Mouse (Mus musculus) heart, embryonic 14.5 days (tissue): ENCODE results near the gene Abhd8. TPM values are rescaled to one million over a fixed set of nuclear protein-coding genes. Genes with fewer than 3 reads are reported as not detected.
A peak's percentile ranks its signal among the peaks of the same experiment; 100 is the strongest.

Source experiments
- ATAC-seq: fragments of 200-750 bp; cut with Nextera tagmentation; 2 replicates; pipeline ENCODE4 v1.8.0; 2017; ENCODE audit warnings: low read depth, moderate TSS enrichment; ENCODE audit not compliant: insufficient number of reproducible peaks, insufficient read depth, low FRiP score
- H3K27ac ChIP-seq, 2 experiments: fragments of 200-500 bp in 1 of 2; fragments of 300-500 bp in 1 of 2; sonication (generic) in 1 of 2; replicated peaks in 1 of 2; 2 replicates each; pipeline ENCODE4 v1.5.1; 2012 to 2014; ENCODE audit warnings: low read depth in 2 of 2, low read length in 2 of 2, control low read depth in 1 of 2, mild to moderate bottlenecking in 1 of 2, mixed read lengths in 1 of 2; ENCODE audit not compliant: control insufficient read depth in 1 of 2, insufficient read depth in 1 of 2
- H3K27me3 ChIP-seq: fragments of 300-500 bp; sonication (generic); 2 replicates; pipeline ENCODE4 v1.6.1; 2014; ENCODE audit warnings: mild to moderate bottlenecking, low read length, control low read depth; ENCODE audit not compliant: control insufficient read depth, insufficient read depth
- H3K36me3 ChIP-seq: fragments of 300-500 bp; sonication (generic); 2 replicates; pipeline ENCODE4 v1.6.1; 2014; ENCODE audit warnings: mild to moderate bottlenecking, control low read depth, low read length, mixed read lengths; ENCODE audit not compliant: control insufficient read depth, insufficient read depth
- H3K4me1 ChIP-seq, 2 experiments: fragments of 200-500 bp in 1 of 2; fragments of 300-500 bp in 1 of 2; sonication (generic) in 1 of 2; 2 replicates each; pipeline ENCODE4 v1.6.1; 2012 to 2014; ENCODE audit warnings: low read length in 2 of 2, control low read depth in 1 of 2, mixed read lengths in 1 of 2; ENCODE audit not compliant: control insufficient read depth in 2 of 2, insufficient read depth in 2 of 2
- H3K4me2 ChIP-seq: fragments of 300-500 bp; sonication (generic); 2 replicates; pipeline ENCODE4 v1.6.1; 2014; ENCODE audit warnings: mild to moderate bottlenecking, low read length
- H3K4me3 ChIP-seq, 2 experiments: fragments of 200-500 bp in 1 of 2; fragments of 300-500 bp in 1 of 2; sonication (generic) in 1 of 2; 2 replicates each; pipeline ENCODE4 v1.5.1; 2012 to 2014; ENCODE audit warnings: low read length in 2 of 2, mild to moderate bottlenecking in 2 of 2, control low read depth in 1 of 2, low read depth in 1 of 2, moderate library complexity in 1 of 2; ENCODE audit not compliant: control insufficient read depth in 1 of 2, insufficient read depth in 1 of 2
- H3K9ac ChIP-seq: fragments of 300-500 bp; sonication (generic); 2 replicates; pipeline ENCODE4 v1.6.1; 2014; ENCODE audit warnings: mild to moderate bottlenecking, low read length
- H3K9me3 ChIP-seq: fragments of 300-500 bp; sonication (generic); 2 replicates; pipeline ENCODE4 v1.6.1; 2016; ENCODE audit warnings: low read length, control low read depth; ENCODE audit not compliant: control insufficient read depth
- WGBS: fragments of 180-500 bp; shearing (Covaris S2); extraction: QIAGEN DNeasy Blood & Tissue Kit; methylation state at CpG from one replicate; pipeline ENCODE4 v1.1.7; 2014; 5-methylcytosine and 5-hydroxymethylcytosine counted together
- polyA plus RNA-seq: library from polyadenylated mRNA; unstranded; fragments of >200 nt; fragmentation: Nextera tagmentation; extraction: Ambion mirVana; gene quantifications from 2 replicates; pipeline ENCODE4 v1.2.1, GENCODE M21; 2014

The Abhd8 gene
- polyA plus RNA-seq, 1 experiment from 2014 or later, result 29.2 TPM

DNA sequence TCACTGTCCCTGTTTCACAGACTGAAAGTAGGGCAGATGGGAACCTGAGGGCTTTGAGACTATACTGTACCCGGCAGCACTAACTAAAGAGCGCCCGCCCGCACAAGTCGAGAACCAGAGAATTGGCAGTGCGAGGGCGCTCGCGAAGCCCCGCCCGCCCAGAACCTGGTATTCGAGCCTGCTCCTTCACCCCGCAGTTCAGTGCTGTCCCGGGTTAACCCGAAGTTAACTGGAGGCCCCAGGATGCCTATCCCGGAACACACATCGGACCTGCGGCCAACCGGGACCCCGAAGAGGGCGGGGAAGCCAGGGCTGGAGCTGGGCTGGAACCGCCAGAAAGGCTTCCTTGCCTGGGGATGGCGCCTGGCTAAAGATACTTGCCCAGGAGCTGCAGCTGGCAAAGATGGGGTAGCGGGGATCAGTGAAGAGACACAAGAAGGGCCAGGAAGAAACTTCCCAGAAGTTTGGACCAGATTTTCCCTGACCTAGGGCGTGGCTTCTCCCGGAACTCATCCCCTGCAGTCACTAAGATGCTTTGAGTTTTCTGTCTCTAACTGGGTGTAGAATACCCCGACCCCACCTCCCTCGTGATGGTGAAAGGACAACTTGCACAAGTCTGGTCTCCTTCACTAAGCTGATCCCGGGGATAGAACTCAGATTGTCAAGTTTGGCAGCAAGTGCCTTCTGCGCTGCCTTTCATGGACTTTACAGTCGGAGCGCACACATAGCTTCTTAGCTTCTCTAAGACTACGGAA lies 24.4 kb upstream of the Abhd8 start, which contains the start of gene Gtpbp3:
Gene Gtpbp3, plus strand, starts transcription at position 413 of the 755 bp plus-strand sequence.
- WGBS, result 1% methylated on average over 33 of the region's 33 CpGs
- H3K36me3 ChIP-seq, result peaks cover 28% of the 10 kb centered on the region
- H3K4me3 ChIP-seq, result peak within 1 kb of the TSS; percentile 78 to 85
- H3K27me3 ChIP-seq, result no peaks in the 10 kb centered on the region
- no peaks in the 10 kb centered on the region for H3K9me3 ChIP-seq
- 0 out of 2 replicates have a peak, but pooled peaks have one; percentile 8 for ATAC-seq
- peaks cover 5 to 14% of the 10 kb centered on the region in 2 experiments; a peak in 3 of 4 replicates for H3K4me1 ChIP-seq
- peak within 1 kb of the TSS; percentile 99 for H3K4me2 ChIP-seq
- peak within 1 kb of the TSS; percentile 85 for H3K9ac ChIP-seq
- H3K27ac ChIP-seq, result peak within 1 kb of the TSS; percentile 67 to 75

DNA sequence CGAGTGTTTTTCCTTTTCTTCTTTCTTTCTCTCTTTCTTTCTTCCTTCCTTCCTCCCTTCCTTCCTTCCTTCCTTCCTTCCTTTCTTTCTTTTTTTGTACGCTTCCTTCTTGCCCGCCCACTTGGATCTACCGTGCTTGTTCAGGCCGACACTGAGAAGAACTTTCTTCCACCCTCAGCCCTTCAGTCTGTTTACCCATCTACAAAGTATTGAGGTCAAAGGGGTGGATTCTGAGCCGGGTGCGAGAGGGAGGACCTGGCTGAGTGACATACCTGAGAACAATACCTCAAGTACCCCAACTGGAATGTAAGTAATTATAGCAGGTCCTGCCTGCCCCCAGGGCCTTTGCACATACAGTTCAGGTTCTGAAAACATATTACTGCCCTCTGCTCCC lies 22.7 kb upstream of the Abhd8 start:
- H3K4me2 ChIP-seq, result peak overlapping the region; percentile 92
- peaks cover 5 to 14% of the 10 kb centered on the region in 2 experiments; a peak in 3 of 4 replicates for H3K4me1 ChIP-seq
- no peak for ATAC-seq
- H3K9ac ChIP-seq, result peak overlapping the region; percentile 13; the same call in 1 of the 2 replicates
- peaks cover 11% of the 10 kb centered on the region for H3K36me3 ChIP-seq
- H3K27me3 ChIP-seq, result 0 out of 2 replicates have a peak, but pooled peaks cover 7% of the 10 kb centered on the region
- WGBS, result 21% methylated on average over 7 of the region's 7 CpGs
- no peak overlapping the region for H3K27ac ChIP-seq
- no peaks in the 10 kb centered on the region for H3K9me3 ChIP-seq
- H3K4me3 ChIP-seq, result peak overlapping the region in 1 of 2 experiments; percentile 71; a peak in 2 of 4 replicates

DNA sequence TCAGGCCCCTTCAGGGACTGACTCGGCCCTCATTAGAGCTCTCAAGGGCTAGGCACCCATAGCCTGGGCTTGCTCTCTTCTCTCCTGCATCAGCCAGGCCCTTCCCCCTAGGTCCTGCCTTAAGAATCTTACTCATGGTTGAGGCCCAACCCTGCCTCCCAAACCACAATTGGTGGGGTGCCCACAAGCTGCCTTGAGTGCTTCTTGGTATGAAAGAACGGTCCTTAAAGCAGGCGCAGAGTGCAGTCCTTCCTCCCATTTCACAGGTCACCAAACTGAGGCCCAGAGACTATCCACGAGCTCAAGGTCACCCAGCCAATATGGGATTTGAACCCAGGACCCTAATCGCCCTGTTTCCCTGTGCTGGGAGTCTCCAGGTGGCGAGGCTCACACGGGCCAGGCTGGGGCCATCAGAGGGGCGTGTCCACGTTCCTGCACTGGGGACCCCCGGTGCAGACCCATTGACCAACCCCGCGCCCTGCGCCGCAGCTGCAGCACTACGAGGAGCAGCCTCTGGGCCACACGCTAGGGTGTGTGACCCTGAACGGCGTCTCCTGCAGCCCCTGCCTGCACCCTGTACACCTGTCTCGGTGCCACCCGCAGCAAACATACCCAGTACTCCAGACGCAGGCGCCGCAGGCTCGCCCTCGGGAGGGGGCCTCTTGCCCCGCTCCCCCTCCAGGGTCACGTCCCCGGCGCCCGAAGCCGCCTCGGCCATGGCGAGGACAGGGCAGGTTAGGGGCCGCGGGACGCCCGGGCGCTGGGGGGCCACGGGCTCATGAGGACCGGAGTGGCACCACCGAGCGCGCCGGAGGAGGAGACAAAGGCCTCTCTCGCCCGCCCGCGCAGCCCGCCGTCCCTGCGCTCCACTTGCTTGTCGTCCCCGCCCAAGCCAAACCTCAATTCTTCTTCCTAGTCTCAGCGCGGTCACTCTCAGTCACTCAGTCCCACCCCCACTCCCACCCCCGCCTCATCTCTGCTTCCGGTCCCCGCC lies 22.0 kb upstream of the Abhd8 start, which contains the start of gene Ano8:
Gene Ano8, minus strand, starts transcription at position 822 of the 994 bp plus-strand sequence.
- Histone ChIP-seq H3K4me1 (peaks cover 5 to 14% of the 10 kb centered on the region in 2 experiments; a peak in 3 of 4 replicates), H3K36me3 (peaks cover 7% of the 10 kb centered on the region), H3K4me3 (peak within 1 kb of the TSS; percentile 70 to 71), H3K4me2 (peak within 1 kb of the TSS; percentile 92), H3K27me3 (peaks cover 9% of the 10 kb centered on the region; the same call in 1 of the 2 replicates), H3K9me3 (no peaks in the 10 kb centered on the region), H3K27ac (0 out of 4 replicates have a peak within 1 kb of the TSS, but pooled peaks of 1 of the 2 experiments have one; percentile 47), H3K9ac (peak within 1 kb of the TSS; percentile 87)
- 8% methylated on average over 37 of the region's 58 CpGs for WGBS
- peak; percentile 54 for ATAC-seq

DNA sequence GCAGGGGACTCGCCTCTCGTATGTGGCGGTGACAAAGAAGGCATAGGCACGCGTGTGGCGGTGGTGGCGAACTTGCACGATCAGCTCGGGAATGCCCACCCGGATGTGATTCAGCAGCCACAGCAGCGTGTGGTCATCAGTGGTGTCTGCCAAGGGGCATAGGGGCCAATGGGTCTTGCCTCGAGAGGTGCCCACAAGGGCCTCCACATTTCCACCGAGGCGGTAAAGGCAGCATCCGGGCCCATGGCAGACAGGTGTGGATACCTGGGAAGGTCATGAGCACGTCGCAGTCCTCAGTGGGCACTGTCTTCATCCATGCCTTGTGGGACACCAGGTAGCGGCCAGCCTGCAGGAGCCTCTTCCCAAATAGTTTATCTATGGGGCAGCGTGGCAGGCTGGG lies 21.3 kb upstream of the Abhd8 start:
- H3K4me2 ChIP-seq, result peak overlapping the region; percentile 92
- H3K27me3 ChIP-seq, result peaks cover 11% of the 10 kb centered on the region; the same call in 1 of the 2 replicates
- ATAC-seq, result no peak
- no peak overlapping the region for H3K4me3 ChIP-seq
- no peak overlapping the region for H3K9ac ChIP-seq
- H3K4me1 ChIP-seq, result peaks cover 5 to 11% of the 10 kb centered on the region in 2 experiments; a peak in 3 of 4 replicates
- WGBS, result 91% methylated on average over 19 of the region's 19 CpGs
- no peak overlapping the region for H3K27ac ChIP-seq
- H3K36me3 ChIP-seq, result 0 out of 2 replicates have a peak, but pooled peaks cover 4% of the 10 kb centered on the region
- H3K9me3 ChIP-seq, result no peaks in the 10 kb centered on the region

DNA sequence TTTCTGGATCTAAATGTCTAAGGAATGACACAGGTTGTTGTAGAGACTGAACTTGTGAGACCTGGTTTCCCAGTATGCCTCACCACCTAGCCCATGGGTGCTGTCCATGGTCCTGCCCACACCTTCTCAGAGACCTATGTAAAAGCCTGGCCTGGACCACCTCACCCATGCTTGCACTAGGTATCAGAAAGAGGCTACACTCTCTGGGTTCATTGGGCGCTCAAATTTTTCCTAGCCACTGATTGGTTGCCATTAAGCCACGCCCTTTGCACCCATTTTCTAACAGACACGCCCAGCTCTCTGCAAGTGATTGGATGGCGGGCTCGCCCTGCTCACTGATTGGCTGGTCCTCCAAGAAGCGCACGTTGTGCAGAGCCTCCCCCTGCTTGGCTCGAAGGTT lies 20.5 kb upstream of the Abhd8 start:
- no peak for ATAC-seq
- H3K27me3 ChIP-seq, result peaks cover 12% of the 10 kb centered on the region; the same call in 1 of the 2 replicates
- H3K4me2 ChIP-seq, result no peak overlapping the region
- no peaks in the 10 kb centered on the region for H3K9me3 ChIP-seq
- WGBS, result 42% methylated on average over 8 of the region's 8 CpGs
- peaks cover 3 to 4% of the 10 kb centered on the region in 2 experiments; a peak in 1 of 4 replicates for H3K4me1 ChIP-seq
- H3K27ac ChIP-seq, result no peak overlapping the region
- H3K9ac ChIP-seq, result no peak overlapping the region
- H3K4me3 ChIP-seq, result no peak overlapping the region
- H3K36me3 ChIP-seq, result 0 out of 2 replicates have a peak, but pooled peaks cover 9% of the 10 kb centered on the region

DNA sequence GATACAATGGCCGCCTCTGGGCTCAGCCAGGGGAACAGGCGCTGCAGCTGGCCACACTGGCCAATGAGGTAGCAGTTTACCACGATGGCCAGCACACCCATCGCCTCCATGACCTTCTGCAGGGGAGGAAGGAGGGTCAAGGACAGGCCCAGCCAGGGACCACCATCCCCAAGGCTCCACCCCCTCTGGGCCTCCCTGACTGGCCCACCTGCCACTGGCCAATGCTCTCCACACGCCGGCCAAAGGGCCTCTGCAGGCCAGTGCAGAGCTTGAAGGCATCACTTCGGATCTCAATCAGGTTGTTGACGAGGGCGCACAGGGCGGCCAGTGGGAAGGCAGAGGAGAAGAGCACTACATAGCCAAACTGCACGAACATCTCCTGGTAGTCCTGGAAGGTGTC lies 15.5 kb upstream of the Abhd8 start:
- Histone ChIP-seq H3K9me3 (no peaks in the 10 kb centered on the region), H3K4me2 (no peak overlapping the region), H3K4me3 (no peak overlapping the region), H3K9ac (no peak overlapping the region), H3K36me3 (peaks cover 25% of the 10 kb centered on the region), H3K4me1 (peaks cover 3 to 12% of the 10 kb centered on the region in 2 experiments; a peak in 3 of 4 replicates), H3K27ac (no peak overlapping the region), H3K27me3 (peaks cover 23% of the 10 kb centered on the region; the same call in 1 of the 2 replicates)
- ATAC-seq, result no peak
- 88% methylated on average over 11 of the region's 11 CpGs for WGBS
